Mouse (Mus musculus) lung, postnatal 0 days (tissue): ENCODE measurements around the gene Gm1110.

Experiments
- CTCF ChIP-seq: IDR thresholded peaks from 2 replicates; pipeline ENCODE4 v1.5.1; 2016; ENCODE audit warnings: antibody characterized with exemption, mild to moderate bottlenecking
- EP300 ChIP-seq: IDR thresholded peaks from 2 replicates; pipeline ENCODE4 v1.6.1; 2016; ENCODE audit warnings: antibody characterized with exemption, mild to moderate bottlenecking, control low read depth

GRCm38 (mm10) chr9:26922909-26923526 is at the start of gene Gm1110:
- no peak for TF ChIP-seq CTCF
- no peak for TF ChIP-seq EP300
